Mouse (Mus musculus) spleen, adult 2 months (tissue): Measurements from ENCODE around the gene Kdm6b.

Experiments used
- CTCF ChIP-seq: fragments of 200-500 bp; IDR thresholded peaks from 2 replicates; pipeline ENCODE4 v1.5.1; 2011; ENCODE audit warnings: mild to moderate bottlenecking, inconsistent platforms; ENCODE audit not compliant: insufficient read depth, insufficient read length, insufficient replicate concordance; ENCODE audit errors: extremely low read depth
- POLR2A ChIP-seq: fragments of 200-500 bp; IDR thresholded peaks from 2 replicates; pipeline ENCODE4 v1.6.1; 2011; ENCODE audit warnings: low read depth, low read length, inconsistent platforms

- no peak for TF ChIP-seq CTCF
- TF ChIP-seq POLR2A = no peak
Observed at GRCm38 (mm10) chr11:69419813-69420553, 6.5 kb upstream of the Kdm6b start.
